Mouse (Mus musculus): ENCODE results near the gene Mkrn2os. TPM values are rescaled to one million over a fixed set of nuclear protein-coding genes. Genes with fewer than 3 reads are reported as not detected.

The Mkrn2os gene
- polyA plus RNA-seq, 1 experiment from 2014 or later = 0.36 TPM

- no peaks in the 10 kb centered on the region for H3K36me3 ChIP-seq
- no peak overlapping the region for H3K4me3 ChIP-seq
- no peaks in the 10 kb centered on the region for H3K9me3 ChIP-seq
- peaks cover 11% of the 10 kb centered on the region; the same call in 1 of the 2 replicates for H3K27me3 ChIP-seq (ENCODE audit: insufficient read depth, poor library complexity, severe bottlenecking)
- H3K4me1 ChIP-seq = peaks cover 7% of the 10 kb centered on the region; the same call in 1 of the 2 replicates
- H3K27ac ChIP-seq = no peak overlapping the region
- DNase-seq (ENCODE audit: low spot score) = no peak
- 65% methylated on average over 7 of the region's 7 CpGs for WGBS
Observed at GRCm38 (mm10) chr6:115534617-115535016, 57.8 kb downstream of the Mkrn2os start.

Other genes starting within 250 kb of the Mkrn2os start
- 0.88 and 1.3 TPM in 2 replicates for gene Pparg, start 231.6 kb downstream of the Mkrn2os start, polyA plus RNA-seq (2016; fragmentation: Nextera tagmentation; extraction: Ambion mirVana)
- 27.0 and 29.0 TPM in 2 replicates for gene Tsen2, start 47.9 kb downstream of the Mkrn2os start, polyA plus RNA-seq (2016; fragmentation: Nextera tagmentation; extraction: Ambion mirVana)
- 23.5 and 27.7 TPM in 2 replicates for gene Mkrn2, start 9.3 kb upstream of the Mkrn2os start, polyA plus RNA-seq (2016; fragmentation: Nextera tagmentation; extraction: Ambion mirVana)
- gene Raf1, start 84.1 kb upstream of the Mkrn2os start, polyA plus RNA-seq (2016; fragmentation: Nextera tagmentation; extraction: Ambion mirVana) = 94.0 and 101 TPM in 2 replicates
- 2.8 and 3.3 TPM in 2 replicates for gene Tmem40, start 169.8 kb upstream of the Mkrn2os start, polyA plus RNA-seq (2016; fragmentation: Nextera tagmentation; extraction: Ambion mirVana)
- 60.0 and 73.9 TPM in 2 replicates for gene Cand2, start 182.0 kb upstream of the Mkrn2os start, polyA plus RNA-seq (2016; fragmentation: Nextera tagmentation; extraction: Ambion mirVana)
- gene Rpl32, start 216.2 kb upstream of the Mkrn2os start, polyA plus RNA-seq (2016; fragmentation: Nextera tagmentation; extraction: Ambion mirVana) = 1,266 and 1,290 TPM in 2 replicates
- 0.46 and 0.74 TPM in 2 replicates for gene Efcab12, start 245.8 kb upstream of the Mkrn2os start, polyA plus RNA-seq (2016; fragmentation: Nextera tagmentation; extraction: Ambion mirVana)

Measured in heart, embryonic 10.5 days (tissue).